Mouse (Mus musculus) 416B (cell line): ENCODE data around the gene Etl4.
A peak's percentile ranks its signal among the peaks of the same experiment; 100 is the strongest.

Experiments used
- DNase-seq: peaks from one replicate; pipeline ENCODE4 v3.0.0; 2011; ENCODE audit warnings: low read depth

Etl4 gene

GRCm38 (mm10) chr2:20710589-20710988 lies 801.0 kb downstream of the Etl4 start:
- no peak for DNase-seq

GRCm38 (mm10) chr2:20711024-20711423 lies 801.4 kb downstream of the Etl4 start:
- no peak for DNase-seq

- DNase-seq = no peak
Observed at GRCm38 (mm10) chr2:20719105-20719504, 809.5 kb downstream of the Etl4 start.

GRCm38 (mm10) chr2:20721098-20721497 lies 811.5 kb downstream of the Etl4 start:
- no peak for DNase-seq

DNA sequence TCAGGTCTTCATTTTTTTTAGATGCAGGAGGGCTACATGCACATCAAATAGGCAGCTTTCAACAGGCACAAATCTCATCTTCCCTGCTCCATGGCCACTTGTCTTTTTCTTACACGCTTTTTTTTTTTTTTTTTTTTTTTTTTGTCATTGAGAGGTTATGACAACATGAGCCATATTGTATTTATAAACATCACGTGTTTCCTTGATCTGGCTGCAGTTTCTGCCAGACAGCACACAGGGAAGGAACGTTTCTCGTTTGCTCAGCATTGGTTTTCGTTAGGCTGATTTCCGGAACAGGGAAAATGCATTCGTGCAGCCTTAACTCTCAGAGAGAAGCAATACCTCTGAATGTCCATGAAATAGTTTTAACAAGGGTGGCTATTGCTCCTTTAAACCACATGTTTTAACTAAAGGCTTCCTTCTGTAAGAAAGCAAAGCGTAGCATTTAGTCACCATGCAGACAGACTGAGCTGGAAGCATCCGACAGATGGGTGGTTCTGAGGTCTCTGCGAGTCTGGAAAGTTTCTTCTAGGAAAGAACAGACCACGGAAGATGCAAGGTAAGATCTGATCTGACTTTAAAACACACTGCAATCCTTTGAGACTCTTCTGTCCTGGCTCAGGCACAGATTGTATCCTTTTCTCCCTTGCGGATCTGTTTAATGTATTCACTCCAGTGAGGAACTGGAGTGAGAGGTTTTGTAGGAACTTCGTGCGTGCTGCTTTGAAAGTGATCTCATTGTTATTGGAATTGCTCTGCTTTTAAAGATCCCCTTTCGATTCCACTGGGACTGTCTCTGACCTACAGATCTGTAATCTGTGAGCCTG lies 812.8 kb downstream of the Etl4 start:
- DNase-seq = no peak

DNA sequence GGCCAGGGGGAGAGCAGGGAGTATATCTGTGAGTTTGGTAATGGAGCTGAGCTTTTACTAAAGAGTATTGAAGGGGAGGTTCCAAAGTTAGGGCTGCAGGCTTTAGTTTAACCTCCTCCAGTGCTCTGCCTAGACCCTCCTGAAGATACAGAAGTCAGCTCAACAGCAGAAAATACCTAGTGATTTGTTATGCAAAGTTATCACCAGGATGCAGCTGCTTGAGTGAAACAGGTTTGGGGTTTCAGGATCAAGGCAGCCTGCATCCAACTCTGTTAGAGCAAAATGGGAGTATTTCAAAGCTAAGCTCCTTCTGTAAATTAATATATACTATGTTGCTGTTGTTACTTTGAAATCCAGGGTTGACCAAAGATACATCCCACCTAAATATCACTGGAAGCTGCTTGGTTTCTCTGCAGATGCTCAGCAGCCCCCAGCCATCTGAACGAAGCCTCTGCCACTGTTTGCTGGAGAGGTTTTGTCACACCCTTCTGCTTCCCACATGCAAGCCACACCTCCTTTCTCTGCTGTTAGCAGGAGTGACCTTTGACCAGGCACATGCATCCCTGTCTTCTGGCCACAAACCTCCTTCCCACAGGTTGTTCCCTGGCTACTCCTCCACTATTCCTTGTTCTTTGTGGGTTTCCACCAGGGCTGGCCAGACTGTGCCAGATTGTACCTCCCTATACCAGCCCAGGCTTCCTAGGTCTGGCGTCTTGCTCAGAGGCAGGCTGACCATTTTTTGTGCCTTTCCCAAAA lies 814.6 kb downstream of the Etl4 start:
- no peak for DNase-seq

GRCm38 (mm10) chr2:20726974-20727373 lies 817.4 kb downstream of the Etl4 start:
- DNase-seq = no peak

GRCm38 (mm10) chr2:20727752-20728438 lies 818.3 kb downstream of the Etl4 start:
- peak; percentile 68 for DNase-seq

GRCm38 (mm10) chr2:20735444-20735843 lies 825.9 kb downstream of the Etl4 start:
- DNase-seq = peak; percentile 44

DNA sequence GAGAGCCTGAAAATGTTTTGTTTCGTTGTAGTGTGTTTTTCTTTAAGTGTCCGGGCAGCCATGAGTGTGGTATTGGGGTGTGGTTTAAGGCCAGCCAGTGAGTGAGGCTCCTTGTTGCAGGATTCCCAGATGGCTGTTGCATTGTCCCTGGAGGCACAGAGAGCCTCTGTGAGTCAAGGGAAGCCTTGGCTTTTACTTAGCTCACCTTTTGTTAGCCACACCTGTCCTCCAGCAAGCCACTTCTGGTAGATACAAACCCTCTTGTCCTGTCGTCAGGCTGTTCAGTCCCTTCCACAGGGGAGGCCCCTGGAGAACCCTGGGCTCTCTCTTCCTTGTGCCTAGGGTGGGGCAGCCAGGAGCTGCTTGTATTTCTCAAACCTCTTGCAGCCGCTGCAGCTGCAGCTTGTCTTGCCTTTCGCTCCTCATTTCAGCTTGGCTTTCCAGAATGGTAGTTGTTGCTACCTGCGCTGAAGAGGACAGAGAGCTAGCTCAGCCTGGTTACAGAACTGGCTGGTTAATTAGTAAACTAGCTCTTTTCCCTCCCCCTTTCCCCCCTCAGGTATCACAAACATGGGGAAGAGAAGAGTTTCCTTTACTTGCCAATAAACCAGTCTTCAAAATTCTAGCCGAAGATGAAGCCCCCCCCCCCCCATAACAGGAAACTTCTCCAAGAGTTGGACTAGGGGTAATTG lies 826.9 kb downstream of the Etl4 start:
- no peak for DNase-seq

- DNase-seq = peak; percentile 91
Observed at GRCm38 (mm10) chr2:20737112-20737808, 827.7 kb downstream of the Etl4 start.

DNA sequence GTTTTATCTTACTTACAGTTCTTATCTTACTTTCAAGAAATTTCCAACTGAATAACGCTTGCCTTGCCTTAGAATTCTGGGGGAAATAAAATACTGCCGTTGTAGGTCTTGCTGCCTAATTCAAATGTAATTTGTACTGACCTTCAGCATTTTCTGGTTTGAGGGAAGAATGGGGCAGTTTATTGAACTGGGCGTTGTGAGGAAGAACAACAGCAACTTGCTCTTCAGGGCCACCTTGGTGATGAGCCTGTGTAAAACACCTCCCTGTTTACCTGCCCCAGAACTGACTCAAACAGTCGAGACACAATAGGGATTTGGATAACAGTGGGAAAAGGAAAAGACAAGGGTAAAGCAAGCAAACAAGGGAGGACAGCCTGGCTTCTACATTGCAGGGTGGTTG lies 828.3 kb downstream of the Etl4 start:
- no peak for DNase-seq

GRCm38 (mm10) chr2:20747723-20748122 lies 838.1 kb downstream of the Etl4 start:
- DNase-seq = no peak

- DNase-seq = peak; percentile 78
Observed at GRCm38 (mm10) chr2:20748481-20748880, 838.9 kb downstream of the Etl4 start.

GRCm38 (mm10) chr2:20749687-20750086 lies 840.1 kb downstream of the Etl4 start:
- DNase-seq = no peak

- peak; percentile 61 for DNase-seq
Observed at GRCm38 (mm10) chr2:20753282-20754110, 843.9 kb downstream of the Etl4 start.

DNA sequence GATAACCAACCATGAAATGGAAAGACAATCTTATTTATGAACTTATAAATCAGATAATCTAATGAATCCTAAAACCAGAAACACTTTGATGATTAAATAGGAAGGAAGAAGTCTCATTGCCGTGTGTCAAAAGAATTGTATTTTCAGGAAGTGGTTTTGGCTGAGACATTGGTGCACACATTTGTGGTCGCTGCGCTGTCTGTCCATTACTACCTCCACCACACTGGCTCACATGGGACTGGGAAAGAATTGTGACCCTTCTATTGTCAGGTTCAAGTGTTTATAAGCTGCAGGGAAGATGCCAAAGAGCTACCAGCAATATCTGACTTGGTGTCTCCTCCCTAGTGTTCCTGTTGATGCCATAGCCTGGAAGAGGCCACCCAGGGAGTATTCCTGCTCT lies 847.4 kb downstream of the Etl4 start:
- DNase-seq = peak; percentile 71

DNA sequence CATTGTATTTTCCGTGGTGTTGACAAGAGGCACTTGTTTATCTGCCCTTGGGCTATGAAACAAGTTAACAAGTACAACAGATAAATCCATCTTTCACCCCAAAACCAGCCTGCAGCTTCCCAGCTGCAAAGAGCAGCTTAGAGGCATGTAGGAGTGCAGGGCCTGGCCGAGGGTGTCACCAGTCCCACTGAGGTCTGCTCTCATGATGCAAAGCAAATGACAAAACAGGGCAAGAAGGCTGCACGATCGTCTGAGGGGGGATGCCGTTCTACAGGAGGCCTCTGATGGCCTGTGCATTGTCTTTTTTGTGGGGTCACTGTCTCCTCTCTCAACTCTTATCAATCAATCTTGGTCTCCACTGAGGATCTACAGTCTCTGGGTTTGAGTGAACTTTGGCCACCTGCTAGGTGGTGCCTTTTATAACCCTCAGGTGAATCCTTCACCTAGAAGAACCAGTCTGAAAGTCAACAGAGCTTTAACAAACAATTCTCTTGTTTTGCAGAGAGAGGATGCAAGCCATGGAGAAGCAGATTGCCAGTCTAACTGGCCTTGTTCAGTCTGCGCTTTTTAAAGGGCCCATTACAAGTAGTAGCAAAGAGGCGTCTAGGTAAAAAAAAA lies 849.6 kb downstream of the Etl4 start:
- DNase-seq = no peak

DNA sequence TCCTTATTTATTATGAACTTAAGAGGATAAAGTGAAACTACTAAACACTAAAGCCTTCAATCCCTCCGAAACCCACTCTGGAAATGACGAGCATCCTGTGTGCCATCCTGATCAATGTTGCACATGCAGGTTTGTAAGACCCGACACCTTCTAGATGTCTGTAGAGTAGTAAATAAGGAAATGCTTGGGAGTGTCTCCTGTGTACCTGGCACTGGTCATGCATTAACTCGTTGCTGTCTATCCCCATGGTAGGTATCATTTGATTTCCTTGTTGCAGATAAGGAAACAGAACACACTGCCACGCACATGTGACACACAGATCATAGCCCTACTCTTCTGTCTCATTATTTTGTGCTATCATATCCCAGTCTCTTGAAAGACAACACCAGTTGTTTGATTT lies 851.7 kb downstream of the Etl4 start:
- DNase-seq = no peak

- DNase-seq = no peak
Observed at GRCm38 (mm10) chr2:20761751-20762150, 852.2 kb downstream of the Etl4 start.
